Mouse (Mus musculus): Measurements from ENCODE around the gene Neurog2.

Neurog2 gene

GRCm38 (mm10) chr3:127646156-127646825 lies 13.4 kb downstream of the Neurog2 start:
- DNase-seq = peak; percentile 58

- DNase-seq = no peak
These were observed 19.1 kb downstream of the Neurog2 start for GRCm38 (mm10) chr3:127651742-127652653.

GRCm38 (mm10) chr3:127660712-127661111 lies 27.8 kb downstream of the Neurog2 start:
- DNase-seq = no peak

GRCm38 (mm10) chr3:127661646-127662531 lies 29.0 kb downstream of the Neurog2 start:
- no peak for DNase-seq

GRCm38 (mm10) chr3:127679703-127680102 lies 46.8 kb downstream of the Neurog2 start:
- peak; percentile 64 for DNase-seq

All from heart, adult 11 months (tissue).